In genomic region chr14:101245706-101246105, GRCm38 (mm10) we compare ENCODE assay signal across 20 mouse cellular contexts. TPM values are rescaled to one million over a fixed set of nuclear protein-coding genes. Genes with fewer than 3 reads are reported as not detected.
"Had no signal": no experiment of that assay in that cellular context is flagged by ENCODE, and none has a peak within 500 bp of the region (broad histone marks: within the 10 kb centered on the region; RNA-seq: fewer than 3 reads in every experiment).

No protein-coding gene starts in this region.

- H3K4me1 ChIP-seq: limb, embryonic 10.5 days; liver, embryonic 12.5 days; midbrain, embryonic 10.5 days had no signal

- H3K36me3 ChIP-seq: limb, embryonic 10.5 days; liver, embryonic 12.5 days; midbrain, embryonic 10.5 days had no signal

- H3K27me3 ChIP-seq: liver, embryonic 12.5 days had no signal

- ATAC-seq: liver, embryonic 12.5 days had no signal

- H3K4me3 ChIP-seq: layer of hippocampus, adult 2 months; limb, embryonic 10.5 days; liver, embryonic 12.5 days; midbrain, embryonic 10.5 days; myocyte had no signal

- DNase-seq: kidney, adult 11 months; kidney, postnatal 10 days; kidney, postnatal 4 days; lung, embryonic 14.5 days; lung, postnatal 10 days; lung, postnatal 4 days; right cerebral cortex, adult 18-20 months; right cerebral cortex, postnatal 25 days; thymus, postnatal 36 days had no signal

- H3K27ac ChIP-seq: layer of hippocampus, adult 2 months; limb, embryonic 10.5 days; liver, embryonic 12.5 days; midbrain, embryonic 10.5 days had no signal

- H3K9ac ChIP-seq: liver, embryonic 12.5 days; lung, embryonic 14.5 days had no signal

- H3K9me3 ChIP-seq: limb, embryonic 10.5 days; liver, embryonic 12.5 days had no signal

- H3K4me2 ChIP-seq: liver, embryonic 12.5 days; lung, embryonic 14.5 days had no signal

RNA-seq across cellular contexts. Expression of gene Prr30, which starts 45.6 kb away (rescaled TPM):
- polyA plus RNA-seq: kidney, embryonic 14.5 days; limb, embryonic 10.5 days; liver, embryonic 12.5 days; liver, embryonic 16.5 days; lung, embryonic 14.5 days; midbrain, embryonic 10.5 days; myocyte; neural tube, embryonic 14.5 days; small intestine, adult 2 months; stomach, embryonic 16.5 days; thymus, postnatal 0 days had no signal
